Mouse (Mus musculus) stomach, embryonic 14.5 days (tissue): ENCODE results near the gene Slx4ip. TPM values are rescaled to one million over a fixed set of nuclear protein-coding genes. Genes with fewer than 3 reads are reported as not detected.

ENCODE experiments used
- ATAC-seq: fragments of 200-750 bp; cut with Nextera tagmentation; 2 replicates; pipeline ENCODE4 v1.8.0; 2017; ENCODE audit warnings: low read depth, moderate TSS enrichment; ENCODE audit not compliant: insufficient number of reproducible peaks, insufficient read depth, low FRiP score
- H3K27ac ChIP-seq: fragments of 300-500 bp; sonication (generic); 2 replicates; pipeline ENCODE4 v1.5.1; 2014; ENCODE audit warnings: mild to moderate bottlenecking, low read length, moderate library complexity, mixed read lengths
- H3K27me3 ChIP-seq: fragments of 300-500 bp; sonication (generic); 2 replicates; pipeline ENCODE4 v1.6.1; 2014; ENCODE audit warnings: low read length, control low read depth, mixed read lengths; ENCODE audit not compliant: control insufficient read depth, insufficient read depth
- H3K36me3 ChIP-seq: fragments of 300-500 bp; sonication (generic); 2 replicates; pipeline ENCODE4 v1.6.1; 2014; ENCODE audit warnings: mild to moderate bottlenecking, control low read depth, low read length, moderate library complexity, mixed read lengths; ENCODE audit not compliant: control insufficient read depth, insufficient read depth
- H3K4me1 ChIP-seq: fragments of 300-500 bp; sonication (generic); 2 replicates; pipeline ENCODE4 v1.6.1; 2014; ENCODE audit warnings: low read length, control low read depth, mixed read lengths; ENCODE audit not compliant: control insufficient read depth, insufficient read depth
- H3K4me2 ChIP-seq: fragments of 300-500 bp; sonication (generic); replicated peaks from 2 replicates; pipeline ENCODE4 v1.6.1; 2014; ENCODE audit warnings: low read depth, low read length, control low read depth
- H3K4me3 ChIP-seq: fragments of 300-500 bp; sonication (generic); 2 replicates; pipeline ENCODE4 v1.5.1; 2014; ENCODE audit warnings: low read depth, low read length, control low read depth
- H3K9ac ChIP-seq: fragments of 300-500 bp; sonication (generic); replicated peaks from 2 replicates; pipeline ENCODE4 v1.6.1; 2014; ENCODE audit warnings: low read depth, mild to moderate bottlenecking, control low read depth, low read length, moderate library complexity, mixed read lengths
- H3K9me3 ChIP-seq: fragments of 300-500 bp; sonication (generic); 2 replicates; pipeline ENCODE4 v1.6.1; 2016; ENCODE audit warnings: low read depth, low read length, control low read depth; ENCODE audit not compliant: control insufficient read depth
- WGBS: fragments of 180-500 bp; shearing (Covaris S2); extraction: QIAGEN DNeasy Blood & Tissue Kit; methylation state at CpG from one replicate; pipeline ENCODE4 v1.1.7; 2014; 5-methylcytosine and 5-hydroxymethylcytosine counted together
- polyA plus RNA-seq: library from polyadenylated mRNA; unstranded; fragments of >200 nt; fragmentation: Nextera tagmentation; extraction: Ambion mirVana; gene quantifications from 2 replicates; pipeline ENCODE4 v1.2.1, GENCODE M21; 2014

Gene Slx4ip
- polyA plus RNA-seq, 1 experiment from 2014 or later = 6.2 TPM

GRCm38 (mm10) chr2:136921003-136921408 is 30.0 kb downstream of the Slx4ip start:
- Histone ChIP-seq H3K9me3 (no peaks in the 10 kb centered on the region), H3K4me2 (no peak overlapping the region), H3K4me1 (no peaks in the 10 kb centered on the region), H3K27me3 (no peaks in the 10 kb centered on the region), H3K4me3 (no peak overlapping the region), H3K9ac (no peak overlapping the region), H3K36me3 (no peaks in the 10 kb centered on the region), H3K27ac (no peak overlapping the region)
- WGBS = 29% methylated on average over 4 of the region's 4 CpGs
- ATAC-seq = peak; percentile 63; the same call in 1 of the 2 replicates

DNA sequence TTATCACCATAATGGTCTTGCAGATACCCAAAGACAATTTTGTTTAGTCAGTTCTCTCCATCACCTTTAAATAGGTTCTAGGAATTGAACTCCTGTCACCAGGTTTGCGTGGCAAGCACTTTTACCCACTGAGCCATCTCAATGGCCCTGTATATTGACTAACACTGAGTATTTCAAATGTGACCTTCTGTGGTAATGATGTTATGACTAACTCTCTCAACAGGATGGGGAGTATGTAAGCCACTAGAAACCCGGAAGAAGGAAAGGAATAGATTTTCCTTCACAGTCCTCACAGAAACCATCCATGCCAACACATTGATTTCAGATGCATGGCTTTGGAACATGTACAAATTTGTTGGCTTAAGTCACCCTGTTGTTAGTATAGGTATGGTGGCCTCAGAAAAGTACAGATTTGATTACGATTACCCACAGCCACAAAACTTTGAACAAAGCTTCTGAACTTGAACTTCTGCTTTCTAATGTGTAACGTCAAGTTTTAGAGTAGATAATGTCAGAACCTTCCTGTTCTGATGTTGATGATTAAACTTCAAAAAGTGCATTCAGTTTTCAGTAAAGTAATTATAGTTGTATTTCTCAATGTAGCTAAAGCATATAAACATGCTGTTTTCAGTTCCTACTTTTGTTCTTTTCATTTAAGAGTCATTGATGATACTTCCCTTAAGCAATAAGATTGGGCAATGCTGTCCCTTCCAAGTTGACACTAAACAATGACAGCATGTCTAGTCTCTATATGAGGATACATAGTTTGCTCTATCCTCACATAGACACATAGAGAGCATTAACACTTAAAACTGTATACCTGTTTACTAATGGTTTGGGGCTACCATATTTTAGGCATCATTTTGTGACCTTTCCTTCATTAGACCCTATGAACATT is 45.6 kb downstream of the Slx4ip start:
- no peak overlapping the region for H3K9ac ChIP-seq
- H3K4me2 ChIP-seq = no peak overlapping the region
- no peak overlapping the region for H3K27ac ChIP-seq
- 89% methylated on average over 4 of the region's 4 CpGs for WGBS
- no peaks in the 10 kb centered on the region for H3K36me3 ChIP-seq
- no peaks in the 10 kb centered on the region for H3K27me3 ChIP-seq
- H3K4me3 ChIP-seq = no peak overlapping the region
- no peak for ATAC-seq
- H3K9me3 ChIP-seq = no peaks in the 10 kb centered on the region
- H3K4me1 ChIP-seq = no peaks in the 10 kb centered on the region

- Histone ChIP-seq H3K36me3 (no peaks in the 10 kb centered on the region), H3K4me2 (no peak overlapping the region), H3K4me1 (no peaks in the 10 kb centered on the region), H3K27me3 (no peaks in the 10 kb centered on the region), H3K27ac (no peak overlapping the region), H3K9me3 (no peaks in the 10 kb centered on the region), H3K9ac (no peak overlapping the region), H3K4me3 (no peak overlapping the region)
- ATAC-seq = no peak
- WGBS = 79% methylated on average over 1 of the region's 1 CpGs
Measured at GRCm38 (mm10) chr2:136938249-136938648, 47.2 kb downstream of the Slx4ip start.

DNA sequence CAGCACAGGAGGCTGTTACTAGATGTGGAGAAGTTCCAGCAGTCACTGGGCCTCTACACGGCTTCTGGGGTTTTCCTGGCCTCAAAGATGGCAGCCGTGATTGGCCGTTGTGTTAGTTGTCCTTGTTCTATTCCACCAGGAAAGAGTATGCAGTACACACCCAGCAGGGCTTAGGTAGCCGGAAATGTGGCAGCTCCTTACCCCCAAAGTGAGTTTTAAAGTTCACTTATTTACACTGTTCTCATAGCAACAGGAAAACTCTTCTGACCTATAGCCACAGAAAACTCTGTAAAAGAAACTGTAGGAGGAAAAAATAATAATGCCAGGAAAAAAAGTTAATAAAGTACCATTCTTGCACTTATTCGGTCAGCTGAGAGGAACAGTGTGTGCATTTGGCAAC is 55.3 kb downstream of the Slx4ip start:
- no peak overlapping the region for H3K4me2 ChIP-seq
- H3K27ac ChIP-seq = no peak overlapping the region
- 80% methylated on average over 5 of the region's 5 CpGs for WGBS
- no peak overlapping the region for H3K4me3 ChIP-seq
- H3K9ac ChIP-seq = no peak overlapping the region
- no peak for ATAC-seq
- peaks cover 11% of the 10 kb centered on the region; the same call in 1 of the 2 replicates for H3K4me1 ChIP-seq
- no peaks in the 10 kb centered on the region for H3K9me3 ChIP-seq
- no peaks in the 10 kb centered on the region for H3K36me3 ChIP-seq
- H3K27me3 ChIP-seq = no peaks in the 10 kb centered on the region

DNA sequence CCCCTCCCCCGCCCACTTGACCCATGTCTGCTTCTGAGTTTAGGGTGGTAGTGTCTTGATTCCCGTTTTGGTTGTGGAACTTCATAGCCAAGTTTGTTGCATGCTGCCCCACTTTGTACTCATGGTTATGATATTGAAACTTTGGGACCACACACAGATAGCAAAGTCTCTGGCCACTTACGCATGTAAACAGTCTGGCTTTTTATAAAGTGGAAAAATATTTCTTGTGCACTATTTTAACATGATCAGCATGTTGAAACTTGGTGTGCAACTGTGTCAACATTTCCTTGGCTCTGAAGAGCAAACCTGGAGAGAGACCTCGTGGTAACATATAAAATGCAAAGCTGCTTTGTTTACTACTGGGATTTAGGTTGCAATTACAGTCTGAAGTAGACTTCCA is 56.5 kb downstream of the Slx4ip start:
- Histone ChIP-seq H3K4me1 (peaks cover 11% of the 10 kb centered on the region; the same call in 1 of the 2 replicates), H3K27ac (no peak overlapping the region), H3K4me3 (no peak overlapping the region), H3K4me2 (no peak overlapping the region), H3K9me3 (no peaks in the 10 kb centered on the region), H3K27me3 (no peaks in the 10 kb centered on the region), H3K36me3 (no peaks in the 10 kb centered on the region), H3K9ac (no peak overlapping the region)
- ATAC-seq = no peak
- 55% methylated on average over 4 of the region's 4 CpGs for whole genome bisulfite sequencing

GRCm38 (mm10) chr2:136947937-136948336 is 56.9 kb downstream of the Slx4ip start:
- ATAC-seq = no peak
- Histone ChIP-seq H3K27ac (no peak overlapping the region; the same call in 1 of the 2 replicates), H3K4me1 (peaks cover 11% of the 10 kb centered on the region; the same call in 1 of the 2 replicates), H3K27me3 (no peaks in the 10 kb centered on the region), H3K9me3 (no peaks in the 10 kb centered on the region), H3K9ac (no peak overlapping the region), H3K4me3 (no peak overlapping the region), H3K36me3 (no peaks in the 10 kb centered on the region), H3K4me2 (no peak overlapping the region)
- 22% methylated on average over 5 of the region's 5 CpGs for WGBS

GRCm38 (mm10) chr2:136952238-136952637 is 61.2 kb downstream of the Slx4ip start:
- Histone ChIP-seq H3K4me3 (no peak overlapping the region), H3K9me3 (no peaks in the 10 kb centered on the region), H3K27ac (no peak overlapping the region), H3K4me1 (0 out of 2 replicates have a peak, but pooled peaks cover 13% of the 10 kb centered on the region), H3K27me3 (no peaks in the 10 kb centered on the region), H3K9ac (no peak overlapping the region), H3K4me2 (no peak overlapping the region), H3K36me3 (no peaks in the 10 kb centered on the region)
- no peak for ATAC-seq
- 18% methylated on average over 1 of the region's 1 CpGs for WGBS

GRCm38 (mm10) chr2:136955726-136956571 is 64.9 kb downstream of the Slx4ip start:
- no peak for ATAC-seq
- Histone ChIP-seq H3K27me3 (no peaks in the 10 kb centered on the region), H3K27ac (no peak overlapping the region)

More at GRCm38 (mm10) chr2:136955726-136956571, 64.9 kb downstream of the Slx4ip start:
- Histone ChIP-seq H3K4me1 (0 out of 2 replicates have a peak, but pooled peaks cover 5% of the 10 kb centered on the region), H3K9me3 (no peaks in the 10 kb centered on the region), H3K4me2 (no peak overlapping the region), H3K4me3 (no peak overlapping the region), H3K9ac (no peak overlapping the region), H3K36me3 (no peaks in the 10 kb centered on the region)
- WGBS = 52% methylated on average over 9 of the region's 9 CpGs
